Comparison of ENCODE assay signal across 11 mouse cellular contexts in the genomic region with DNA sequence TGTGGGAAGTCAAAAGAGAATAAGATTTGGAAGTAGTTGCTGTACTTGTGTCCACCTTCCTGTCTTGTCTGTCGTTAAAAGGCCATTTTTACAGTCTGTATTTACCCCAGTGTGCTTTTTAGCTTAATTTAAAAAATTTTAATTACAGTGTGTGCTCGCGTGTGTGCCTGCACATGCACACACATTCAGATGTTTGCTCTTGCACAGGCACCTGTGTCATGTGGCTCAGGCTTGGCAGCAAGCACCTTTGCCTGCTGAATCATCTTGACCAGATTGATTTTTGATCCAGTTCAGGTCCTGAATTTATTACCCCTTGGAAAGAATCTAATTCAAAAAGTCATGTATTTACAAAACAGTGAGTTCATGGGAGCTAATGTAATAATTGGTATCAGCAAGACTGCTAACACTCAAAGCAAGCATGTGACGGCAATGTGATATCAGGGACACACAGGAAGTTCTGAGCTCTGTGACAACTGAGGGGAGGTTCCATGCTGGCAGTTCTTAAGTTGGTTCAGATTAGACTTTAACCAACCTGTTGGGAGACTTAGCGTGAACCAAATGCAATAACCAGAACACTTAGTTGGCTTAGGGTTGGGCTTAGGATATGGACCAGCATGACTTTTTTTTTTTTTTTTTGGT. TPM values are rescaled to one million over a fixed set of nuclear protein-coding genes. Genes with fewer than 3 reads are reported as not detected.
DNase-seq lines count a peak whose midpoint lies in the region; ATAC-seq and TF ChIP-seq lines count a peak whose summit lies in the region.
"Had no signal": no experiment of that assay in that cellular context is flagged by ENCODE, and none has a peak within 500 bp of the region (broad histone marks: within the 10 kb centered on the region; RNA-seq: fewer than 3 reads in every experiment).

No protein-coding gene starts in this region.

- no peak overlapping the region for H3K9ac ChIP-seq in liver, postnatal 0 days (replicated peaks)

- H3K27me3 ChIP-seq in liver, postnatal 0 days (ENCODE audit: insufficient read depth, low read length) = no peaks in the 10 kb centered on the region
- H3K27me3 ChIP-seq: Patski had no signal

- peak; percentile 41 to 48 for DNase-seq in B cell, adult 2 months
- DNase-seq in liver, postnatal 0 days = no peak
- no peak for DNase-seq in right cerebral cortex, postnatal 14 days
- no peak for DNase-seq in heart, adult 11 months
- DNase-seq in ovary, postnatal 14 days (ENCODE audit: low spot score) = no peak

- no peak overlapping the region for H3K27ac ChIP-seq in liver, postnatal 0 days (ENCODE audit: low read depth)

- TF ChIP-seq CTCF in liver, postnatal 0 days (IDR thresholded peaks at IDR 0.05; ENCODE audit: low read depth) = no peak

- TF ChIP-seq EP300 in liver, postnatal 0 days (IDR thresholded peaks at IDR 0.05; ENCODE audit: low read depth) = no peak

- no peaks in the 10 kb centered on the region for H3K9me3 ChIP-seq in liver, postnatal 0 days (ENCODE audit: low read length)

- peak; percentile 74 for ATAC-seq in CD4-positive, CD25-positive, alpha-beta regulatory T cell, adult 4 months
- 0 out of 2 replicates have a peak, but pooled peaks have one; percentile 37 for ATAC-seq in granulocyte monocyte progenitor cell, adult 5-6 weeks (replicated peaks; ENCODE audit: poor library complexity, severe bottlenecking)
- ATAC-seq in liver, postnatal 0 days = peak; percentile 64
- ATAC-seq: Patski had no signal

- H3K4me2 ChIP-seq in liver, postnatal 0 days (ENCODE audit: low read depth, low read length) = no peak overlapping the region
- H3K4me2 ChIP-seq: heart, embryonic 11.5 days had no signal

- peaks cover 26% of the 10 kb centered on the region for H3K36me3 ChIP-seq in liver, postnatal 0 days (replicated peaks; ENCODE audit: insufficient read depth, low read length)

- peaks cover 24% of the 10 kb centered on the region for H3K4me1 ChIP-seq in liver, postnatal 0 days (ENCODE audit: insufficient read depth)

- no peak overlapping the region for H3K4me3 ChIP-seq in liver, postnatal 0 days (ENCODE audit: low read depth, low read length)
- H3K4me3 ChIP-seq: erythroblast, embryonic 14.5 days had no signal

- WGBS in liver, postnatal 0 days (ENCODE audit: insufficient replicate concordance) = 57% methylated on average over 5 of the region's 5 CpGs

RNA-seq across cellular contexts. Expression of a gene that starts 6.5 kb away (rescaled TPM):
- 10 to 100 TPM; 19.7 to 30.3 TPM for polyA plus RNA-seq in CD4-positive, CD25-positive, alpha-beta regulatory T cell, adult 4 months (2017; shearing (Covaris generic))
- 80.8 and 97.3 TPM in 2 replicates for total RNA-seq in granulocyte monocyte progenitor cell, adult 5-6 weeks (2014; fragmentation: Nextera tagmentation)
- 158 and 187 TPM in 2 replicates for total RNA-seq in granulocyte monocyte progenitor cell, adult 5-6 weeks (2017)
- polyA plus RNA-seq in liver, postnatal 0 days (2015; fragmentation: Nextera tagmentation; extraction: Ambion mirVana) = 13.5 TPM in 2 replicates

RNA-seq across cellular contexts. Expression of a gene that starts 54.1 kb away (rescaled TPM):
- polyA plus RNA-seq in CD4-positive, CD25-positive, alpha-beta regulatory T cell, adult 4 months (2017; shearing (Covaris generic)) = not detected
- total RNA-seq in granulocyte monocyte progenitor cell, adult 5-6 weeks (2014; fragmentation: Nextera tagmentation) = not detected in 2 replicates
- total RNA-seq in granulocyte monocyte progenitor cell, adult 5-6 weeks (2017) = not detected in 2 replicates
- not detected in 2 replicates for polyA plus RNA-seq in liver, postnatal 0 days (2015; fragmentation: Nextera tagmentation; extraction: Ambion mirVana)
- polyA plus RNA-seq: erythroblast, embryonic 14.5 days; lung, embryonic 16.5 days had no signal

RNA-seq across cellular contexts. Expression of a gene that starts 57.2 kb away (rescaled TPM):
- polyA plus RNA-seq in CD4-positive, CD25-positive, alpha-beta regulatory T cell, adult 4 months (2017; shearing (Covaris generic)) = 10 to 100 TPM; 38.8 to 57.0 TPM
- 117 and 128 TPM in 2 replicates for total RNA-seq in granulocyte monocyte progenitor cell, adult 5-6 weeks (2014; fragmentation: Nextera tagmentation)
- total RNA-seq in granulocyte monocyte progenitor cell, adult 5-6 weeks (2017) = 140 and 165 TPM in 2 replicates
- polyA plus RNA-seq in liver, postnatal 0 days (2015; fragmentation: Nextera tagmentation; extraction: Ambion mirVana) = 115 and 118 TPM in 2 replicates

RNA-seq across cellular contexts. Expression of a gene that starts 57.3 kb away (rescaled TPM):
- 10 to 100 TPM; 69.7 to 74.8 TPM for polyA plus RNA-seq in CD4-positive, CD25-positive, alpha-beta regulatory T cell, adult 4 months (2017; shearing (Covaris generic))
- total RNA-seq in granulocyte monocyte progenitor cell, adult 5-6 weeks (2014; fragmentation: Nextera tagmentation) = 99.7 and 127 TPM in 2 replicates
- 99.8 and 121 TPM in 2 replicates for total RNA-seq in granulocyte monocyte progenitor cell, adult 5-6 weeks (2017)
- 20.1 and 20.6 TPM in 2 replicates for polyA plus RNA-seq in liver, postnatal 0 days (2015; fragmentation: Nextera tagmentation; extraction: Ambion mirVana)

Comparison
In these comparisons a context has a peak if more than half of its experiments do, and no peak if none do; other contexts are left out.
1. DNase-seq: peak in B cell, adult 2 months (2 of 2); none in liver, postnatal 0 days (single experiment), right cerebral cortex, postnatal 14 days (single experiment), heart, adult 11 months (single experiment) and ovary, postnatal 14 days (single experiment).
2. Peak in every context shown above with its lines, with median percentiles within 50 percentile points of each other: ATAC-seq.